Mouse (Mus musculus): ENCODE measurements at regions not wholly inside any gene's neighbourhood (a gene's known extent, or its start where the extent isn't known, plus 50 kb on each side); places are given as distances from the start of the nearest gene placed in this dataset.

DNA sequence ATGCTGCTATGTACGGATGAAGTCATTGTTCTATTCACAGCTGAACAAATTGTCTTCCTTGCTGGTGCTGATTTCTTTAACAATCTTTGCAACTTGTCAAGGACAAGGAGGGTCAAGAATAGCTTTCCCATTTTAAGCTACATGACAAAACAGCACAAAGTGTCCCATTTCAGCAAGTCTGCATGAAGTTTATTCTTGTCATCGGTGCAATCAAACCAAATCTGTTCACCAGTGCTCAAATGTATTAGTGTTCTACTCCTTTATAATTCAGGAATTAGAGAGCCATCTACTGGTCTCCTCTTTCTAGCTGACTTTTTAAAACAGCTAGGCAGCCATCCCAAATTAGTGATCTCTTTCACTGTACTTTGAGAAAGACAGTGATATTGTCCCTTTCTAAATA is 1040.8 kb downstream of the Galc start:
- ATAC-seq = no peak

GRCm38 (mm10) chr12:97217608-97218007 is 1041.7 kb downstream of the Galc start:
- no peak for ATAC-seq

- no peak for ATAC-seq
Measured at GRCm38 (mm10) chr12:97203636-97204389, 1055.4 kb downstream of the Galc start.

DNA sequence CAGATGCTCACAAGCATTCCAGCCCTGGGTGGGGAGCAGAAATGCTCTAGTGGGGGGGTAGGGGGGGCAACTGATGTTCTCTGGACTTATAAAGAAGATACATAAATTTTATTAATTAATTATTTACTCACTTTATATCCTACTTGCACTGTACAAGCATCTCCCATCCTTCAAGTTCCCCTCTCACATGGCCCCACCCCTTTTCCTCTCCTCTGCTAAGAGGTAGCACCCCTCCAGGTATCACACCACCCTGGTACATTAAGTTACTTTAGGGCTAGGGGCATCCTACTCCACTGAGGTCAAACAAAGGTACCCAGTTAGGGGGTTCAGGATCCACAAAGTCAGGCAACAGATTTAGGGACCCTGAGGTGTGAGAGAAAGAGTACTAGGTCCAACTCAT is 1097.4 kb downstream of the Galc start:
- ATAC-seq = no peak

GRCm38 (mm10) chr12:97161429-97161828 is 1097.8 kb downstream of the Galc start:
- ATAC-seq = no peak

- ATAC-seq = no peak
Measured at GRCm38 (mm10) chr12:97158332-97158731, 1100.9 kb downstream of the Galc start.

DNA sequence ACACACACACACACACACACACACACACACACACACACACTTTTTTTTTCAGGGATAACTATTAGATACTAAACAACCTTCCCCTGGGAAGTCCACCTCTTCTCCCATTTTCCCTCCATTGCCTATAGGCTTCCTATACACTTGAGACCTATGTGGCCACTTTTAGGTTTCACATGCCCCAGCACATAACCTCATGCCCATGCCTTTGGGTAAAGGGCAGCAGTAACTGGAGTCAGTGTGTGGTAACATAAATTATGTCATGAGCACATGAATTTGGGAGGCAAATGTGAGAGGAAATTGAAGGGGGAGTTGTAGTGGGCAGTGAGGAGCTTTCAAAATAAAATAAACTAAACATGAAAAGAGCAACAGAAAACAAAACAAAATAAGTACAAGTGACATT is 1101.5 kb downstream of the Galc start:
- no peak for ATAC-seq

DNA sequence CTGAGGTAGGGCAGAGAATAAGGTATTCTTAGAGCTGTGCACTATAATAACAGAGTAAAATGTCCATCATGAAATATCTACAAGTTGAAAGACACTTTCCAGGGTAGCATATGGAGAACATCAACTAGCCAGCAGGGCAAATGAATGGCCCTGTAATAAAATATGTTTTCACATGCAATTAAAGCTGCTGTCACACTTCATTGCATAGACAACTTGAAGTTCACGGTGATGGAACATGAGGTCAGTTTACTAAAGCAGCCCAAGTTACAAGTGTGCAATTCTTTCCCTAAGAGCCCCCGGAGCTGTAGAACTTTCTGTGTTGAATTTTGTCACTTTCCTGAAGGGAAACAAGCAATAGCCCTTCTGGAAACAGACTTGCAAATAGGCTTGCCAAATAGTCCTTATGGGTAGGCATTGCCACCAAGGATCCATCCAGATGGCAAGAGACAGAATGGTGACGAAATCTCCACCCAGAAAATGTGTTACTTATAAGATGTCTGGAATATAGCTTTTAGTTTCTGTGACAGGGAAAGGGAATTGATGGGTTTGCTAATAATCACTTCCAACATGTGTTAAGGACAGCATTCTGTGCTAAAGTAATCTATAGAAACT is 1102.7 kb downstream of the Galc start:
- no peak for ATAC-seq

- no peak for ATAC-seq
Measured at GRCm38 (mm10) chr12:97142720-97143119, 1116.5 kb downstream of the Galc start.

- ATAC-seq = no peak
Measured at GRCm38 (mm10) chr12:97137924-97138323, 1121.3 kb downstream of the Galc start.

DNA sequence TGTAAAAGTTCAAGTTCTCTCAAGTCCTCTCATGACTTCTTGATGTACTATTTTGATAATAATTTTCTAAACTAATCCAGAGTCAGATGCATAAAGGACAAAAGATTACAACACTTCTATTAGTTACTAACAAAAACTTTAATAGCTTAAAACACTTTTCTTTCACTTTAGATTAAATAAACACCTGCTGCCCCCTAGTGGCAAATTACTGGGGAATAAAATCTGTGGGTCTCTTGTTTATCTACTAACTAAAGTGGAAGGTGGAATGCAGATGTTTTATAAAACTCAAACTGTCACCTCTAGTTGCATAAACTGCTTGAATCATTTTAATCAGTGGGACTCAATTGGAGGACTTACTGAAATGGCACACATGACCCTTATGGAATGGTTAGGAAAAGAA is 1129.0 kb downstream of the Galc start:
- no peak for ATAC-seq

- ATAC-seq = no peak
Measured at GRCm38 (mm10) chr12:97090577-97091214, 1168.6 kb downstream of the Galc start.

GRCm38 (mm10) chr12:97061352-97061895 is 1197.8 kb downstream of the Galc start:
- ATAC-seq = peak; percentile 100

GRCm38 (mm10) chr12:97047674-97048073 is 1211.6 kb downstream of the Galc start:
- ATAC-seq = no peak

All from CD4-positive, CD25-positive, alpha-beta regulatory T cell, adult 4 months (primary cell).